Mouse (Mus musculus) hindbrain, embryonic 15.5 days (tissue): ENCODE results near the gene Pde4d. TPM values are rescaled to one million over a fixed set of nuclear protein-coding genes. Genes with fewer than 3 reads are reported as not detected.

Experiments used
- ATAC-seq: fragments of 200-750 bp; cut with Nextera tagmentation; 2 replicates; pipeline ENCODE4 v1.8.0; 2017; ENCODE audit warnings: low read depth, moderate number of reproducible peaks, moderate TSS enrichment; ENCODE audit not compliant: low FRiP score
- H3K27ac ChIP-seq: fragments of 300-500 bp; sonication (generic); replicated peaks from 2 replicates; pipeline ENCODE4 v1.5.1; 2015; ENCODE audit warnings: mild to moderate bottlenecking, inconsistent platforms
- H3K27me3 ChIP-seq: fragments of 300-500 bp; sonication (generic); 2 replicates; pipeline ENCODE4 v1.6.1; 2015; ENCODE audit warnings: control low read depth, inconsistent platforms
- H3K36me3 ChIP-seq: fragments of 300-500 bp; sonication (generic); 2 replicates; pipeline ENCODE4 v1.6.1; 2015; ENCODE audit warnings: control low read depth, inconsistent platforms
- H3K4me1 ChIP-seq: fragments of 300-500 bp; sonication (generic); replicated peaks from 2 replicates; pipeline ENCODE4 v1.6.1; 2015; ENCODE audit warnings: control low read depth, inconsistent platforms
- H3K4me2 ChIP-seq: fragments of 300-500 bp; sonication (generic); 2 replicates; pipeline ENCODE4 v1.6.1; 2015; ENCODE audit warnings: moderate library complexity, mild to moderate bottlenecking, inconsistent platforms
- H3K4me3 ChIP-seq: fragments of 300-500 bp; sonication (generic); 2 replicates; pipeline ENCODE4 v1.5.1; 2015; ENCODE audit warnings: mild to moderate bottlenecking, inconsistent platforms
- H3K9ac ChIP-seq: fragments of 300-500 bp; sonication (generic); 2 replicates; pipeline ENCODE4 v1.6.1; 2015; ENCODE audit warnings: inconsistent platforms
- H3K9me3 ChIP-seq: fragments of 300-500 bp; sonication (generic); 2 replicates; pipeline ENCODE4 v1.6.1; 2016; ENCODE audit warnings: control low read depth, inconsistent platforms
- WGBS: fragments of 180-500 bp; shearing (Covaris S2); methylation state at CpG from one replicate; pipeline ENCODE4 v1.1.7; 2015; 5-methylcytosine and 5-hydroxymethylcytosine counted together
- polyA plus RNA-seq: library from polyadenylated mRNA; unstranded; fragments of >200 nt; fragmentation: Nextera tagmentation; extraction: Ambion mirVana; gene quantifications from 2 replicates; pipeline ENCODE4 v1.2.1, GENCODE M21; 2015

Gene Pde4d
- polyA plus RNA-seq, 1 experiment from 2014 or later, result 19.4 TPM

GRCm38 (mm10) chr13:109789151-109789550 is 1339.4 kb downstream of the Pde4d start:
- no peak for ATAC-seq
- Histone ChIP-seq H3K9ac (no peak overlapping the region), H3K4me2 (no peak overlapping the region), H3K4me3 (no peak overlapping the region), H3K4me1 (no peaks in the 10 kb centered on the region), H3K9me3 (no peaks in the 10 kb centered on the region), H3K27me3 (no peaks in the 10 kb centered on the region), H3K36me3 (no peaks in the 10 kb centered on the region), H3K27ac (no peak overlapping the region)
- WGBS, result 43% methylated on average over 4 of the region's 4 CpGs

- 89% methylated on average over 8 of the region's 8 CpGs for WGBS
- Histone ChIP-seq H3K27me3 (no peaks in the 10 kb centered on the region), H3K9me3 (no peaks in the 10 kb centered on the region), H3K4me3 (no peak overlapping the region), H3K36me3 (no peaks in the 10 kb centered on the region), H3K4me2 (no peak overlapping the region), H3K27ac (no peak overlapping the region), H3K9ac (no peak overlapping the region), H3K4me1 (no peaks in the 10 kb centered on the region)
- no peak for ATAC-seq
These were observed 1340.4 kb downstream of the Pde4d start for GRCm38 (mm10) chr13:109790045-109790715.

- no peak overlapping the region for H3K27ac ChIP-seq
- WGBS, result 78% methylated on average over 9 of the region's 9 CpGs
- no peaks in the 10 kb centered on the region for H3K27me3 ChIP-seq
- no peaks in the 10 kb centered on the region for H3K9me3 ChIP-seq
- no peak overlapping the region for H3K4me2 ChIP-seq
- H3K4me3 ChIP-seq, result no peak overlapping the region
- ATAC-seq, result no peak
- H3K4me1 ChIP-seq, result no peaks in the 10 kb centered on the region
- H3K9ac ChIP-seq, result no peak overlapping the region
- H3K36me3 ChIP-seq, result no peaks in the 10 kb centered on the region
These were observed 1344.2 kb downstream of the Pde4d start for GRCm38 (mm10) chr13:109793918-109794317.

GRCm38 (mm10) chr13:109798651-109799050 is 1348.9 kb downstream of the Pde4d start:
- ATAC-seq, result no peak
- Histone ChIP-seq H3K4me1 (no peaks in the 10 kb centered on the region), H3K27me3 (no peaks in the 10 kb centered on the region), H3K9ac (no peak overlapping the region), H3K9me3 (no peaks in the 10 kb centered on the region), H3K4me3 (no peak overlapping the region), H3K4me2 (no peak overlapping the region), H3K36me3 (no peaks in the 10 kb centered on the region), H3K27ac (no peak overlapping the region)
- 64% methylated on average over 4 of the region's 4 CpGs for WGBS

- H3K27ac ChIP-seq, result no peak overlapping the region
- H3K27me3 ChIP-seq, result no peaks in the 10 kb centered on the region
- no peak for ATAC-seq
- H3K4me3 ChIP-seq, result no peak overlapping the region
- 0 out of 2 replicates have a peak, but pooled peaks cover 3% of the 10 kb centered on the region for H3K4me1 ChIP-seq
- H3K4me2 ChIP-seq, result no peak overlapping the region
- no peak overlapping the region for H3K9ac ChIP-seq
- 68% methylated on average over 4 of the region's 4 CpGs for WGBS
- no peaks in the 10 kb centered on the region for H3K9me3 ChIP-seq
- H3K36me3 ChIP-seq, result no peaks in the 10 kb centered on the region
These were observed 1352.5 kb downstream of the Pde4d start for GRCm38 (mm10) chr13:109802201-109802600.

GRCm38 (mm10) chr13:109806193-109806966 is 1356.6 kb downstream of the Pde4d start:
- ATAC-seq, result no peak
- no peak overlapping the region for H3K9ac ChIP-seq
- no peak overlapping the region for H3K27ac ChIP-seq
- H3K4me3 ChIP-seq, result no peak overlapping the region
- no peaks in the 10 kb centered on the region for H3K9me3 ChIP-seq
- H3K36me3 ChIP-seq, result no peaks in the 10 kb centered on the region
- H3K4me2 ChIP-seq, result no peak overlapping the region
- WGBS, result 80% methylated on average over 5 of the region's 5 CpGs
- 0 out of 2 replicates have a peak, but pooled peaks cover 3% of the 10 kb centered on the region for H3K4me1 ChIP-seq
- H3K27me3 ChIP-seq, result no peaks in the 10 kb centered on the region

- Histone ChIP-seq H3K27me3 (no peaks in the 10 kb centered on the region), H3K27ac (no peak overlapping the region), H3K4me3 (no peak overlapping the region), H3K4me2 (no peak overlapping the region), H3K4me1 (0 out of 2 replicates have a peak, but pooled peaks cover 3% of the 10 kb centered on the region), H3K9ac (no peak overlapping the region), H3K9me3 (no peaks in the 10 kb centered on the region), H3K36me3 (no peaks in the 10 kb centered on the region)
- ATAC-seq, result no peak
- WGBS, result 93% methylated on average over 2 of the region's 2 CpGs
These were observed 1357.3 kb downstream of the Pde4d start for GRCm38 (mm10) chr13:109807036-109807435.

- WGBS, result 70% methylated on average over 3 of the region's 3 CpGs
- Histone ChIP-seq H3K4me1 (0 out of 2 replicates have a peak, but pooled peaks cover 3% of the 10 kb centered on the region), H3K27ac (no peak overlapping the region), H3K36me3 (no peaks in the 10 kb centered on the region), H3K9me3 (no peaks in the 10 kb centered on the region), H3K4me2 (no peak overlapping the region), H3K27me3 (no peaks in the 10 kb centered on the region), H3K4me3 (no peak overlapping the region), H3K9ac (no peak overlapping the region)
- no peak for ATAC-seq
These were observed 1357.7 kb downstream of the Pde4d start for GRCm38 (mm10) chr13:109807446-109807845.

GRCm38 (mm10) chr13:109808039-109808438 is 1358.3 kb downstream of the Pde4d start:
- H3K36me3 ChIP-seq, result no peaks in the 10 kb centered on the region
- no peak overlapping the region for H3K27ac ChIP-seq
- no peak for ATAC-seq
- H3K9me3 ChIP-seq, result no peaks in the 10 kb centered on the region
- H3K9ac ChIP-seq, result no peak overlapping the region
- 79% methylated on average over 6 of the region's 6 CpGs for WGBS
- no peaks in the 10 kb centered on the region for H3K27me3 ChIP-seq
- no peak overlapping the region for H3K4me2 ChIP-seq
- H3K4me3 ChIP-seq, result no peak overlapping the region
- 0 out of 2 replicates have a peak, but pooled peaks cover 3% of the 10 kb centered on the region for H3K4me1 ChIP-seq

GRCm38 (mm10) chr13:109808946-109809345 is 1359.2 kb downstream of the Pde4d start:
- Histone ChIP-seq H3K9me3 (no peaks in the 10 kb centered on the region), H3K27ac (no peak overlapping the region), H3K4me3 (no peak overlapping the region), H3K9ac (no peak overlapping the region), H3K27me3 (no peaks in the 10 kb centered on the region), H3K4me2 (no peak overlapping the region), H3K4me1 (0 out of 2 replicates have a peak, but pooled peaks cover 3% of the 10 kb centered on the region), H3K36me3 (no peaks in the 10 kb centered on the region)
- 81% methylated on average over 7 of the region's 7 CpGs for WGBS
- ATAC-seq, result no peak

- Histone ChIP-seq H3K4me1 (0 out of 2 replicates have a peak, but pooled peaks cover 3% of the 10 kb centered on the region), H3K4me2 (no peak overlapping the region), H3K36me3 (no peaks in the 10 kb centered on the region), H3K4me3 (no peak overlapping the region), H3K27ac (no peak overlapping the region), H3K9me3 (no peaks in the 10 kb centered on the region), H3K27me3 (no peaks in the 10 kb centered on the region), H3K9ac (no peak overlapping the region)
- no peak for ATAC-seq
- WGBS, result 82% methylated on average over 4 of the region's 4 CpGs
These were observed 1359.9 kb downstream of the Pde4d start for GRCm38 (mm10) chr13:109809646-109810045.

GRCm38 (mm10) chr13:109813924-109814323 is 1364.2 kb downstream of the Pde4d start:
- H3K36me3 ChIP-seq, result no peaks in the 10 kb centered on the region
- no peak overlapping the region for H3K9ac ChIP-seq
- no peaks in the 10 kb centered on the region for H3K27me3 ChIP-seq
- WGBS, result 89% methylated on average over 4 of the region's 4 CpGs
- no peak overlapping the region for H3K27ac ChIP-seq
- no peak for ATAC-seq
- no peak overlapping the region for H3K4me2 ChIP-seq
- H3K4me3 ChIP-seq, result no peak overlapping the region
- H3K4me1 ChIP-seq, result no peaks in the 10 kb centered on the region
- no peaks in the 10 kb centered on the region for H3K9me3 ChIP-seq
